Mouse (Mus musculus): ENCODE measurements around the gene Wwox.

Wwox gene

DNA sequence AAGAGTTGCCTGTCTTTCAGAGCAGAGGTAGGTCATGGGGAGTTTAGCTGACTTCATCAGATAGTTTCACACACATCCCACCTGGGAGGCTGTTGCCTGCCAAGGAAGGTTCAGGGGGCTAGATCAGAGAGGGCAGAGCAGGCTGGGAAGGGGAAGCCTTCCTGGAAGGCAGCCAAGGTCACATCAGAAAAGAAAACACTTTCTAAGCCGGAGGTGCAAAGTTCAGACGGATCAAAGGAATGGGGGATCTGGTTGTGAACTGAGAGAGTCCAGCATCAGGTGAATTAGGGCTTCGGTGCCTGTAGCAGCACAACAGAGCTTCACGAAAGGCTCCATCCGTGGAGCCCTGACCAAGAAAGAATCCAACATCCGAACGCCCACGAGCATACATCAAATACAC is 488.0 kb downstream of the Wwox start:
- peak; percentile 15 for DNase-seq

DNA sequence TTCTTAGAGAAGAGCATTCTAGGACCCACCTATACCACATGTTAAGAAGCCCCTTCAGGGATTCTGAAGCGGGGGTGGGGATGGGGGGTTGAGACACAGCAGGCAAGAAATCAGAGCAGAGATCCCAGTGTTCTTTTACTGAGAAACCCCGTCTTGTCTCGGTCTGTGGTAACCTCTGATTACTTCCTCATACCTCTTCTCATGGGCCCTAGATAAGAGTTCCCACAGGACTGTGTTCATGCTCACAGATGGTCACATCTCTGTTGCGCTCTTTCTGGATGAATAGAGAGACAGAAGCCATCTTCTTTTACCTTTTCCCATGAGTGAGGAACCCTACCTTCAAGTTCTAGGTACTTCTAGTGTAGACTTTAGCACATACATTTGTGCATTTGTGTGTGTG is 488.5 kb downstream of the Wwox start:
- DNase-seq = no peak

- no peak for DNase-seq
Measured at GRCm38 (mm10) chr8:114929597-114929996, 490.1 kb downstream of the Wwox start.

GRCm38 (mm10) chr8:114932071-114932630 is 492.7 kb downstream of the Wwox start:
- DNase-seq = no peak

DNA sequence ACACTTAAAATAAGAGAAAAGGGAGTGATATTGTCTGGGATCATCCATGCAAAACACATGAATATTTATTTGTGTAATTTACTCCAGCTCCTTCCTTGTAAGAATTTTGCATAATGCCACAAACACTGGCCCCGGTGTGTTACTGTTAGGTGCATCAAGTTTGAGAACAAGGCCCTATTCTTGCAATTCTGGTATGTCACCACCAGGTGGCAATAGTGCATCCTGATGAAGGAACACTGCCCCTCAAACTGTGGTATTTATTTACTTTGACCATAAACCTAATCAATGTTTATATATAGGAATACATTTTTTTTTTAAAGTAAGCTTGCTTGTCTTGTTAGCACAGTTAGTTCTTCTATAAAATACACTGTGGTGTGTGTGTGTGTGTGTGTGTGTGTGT is 493.8 kb downstream of the Wwox start:
- DNase-seq = no peak

- DNase-seq = no peak
Measured at GRCm38 (mm10) chr8:114936887-114937286, 497.4 kb downstream of the Wwox start.

DNA sequence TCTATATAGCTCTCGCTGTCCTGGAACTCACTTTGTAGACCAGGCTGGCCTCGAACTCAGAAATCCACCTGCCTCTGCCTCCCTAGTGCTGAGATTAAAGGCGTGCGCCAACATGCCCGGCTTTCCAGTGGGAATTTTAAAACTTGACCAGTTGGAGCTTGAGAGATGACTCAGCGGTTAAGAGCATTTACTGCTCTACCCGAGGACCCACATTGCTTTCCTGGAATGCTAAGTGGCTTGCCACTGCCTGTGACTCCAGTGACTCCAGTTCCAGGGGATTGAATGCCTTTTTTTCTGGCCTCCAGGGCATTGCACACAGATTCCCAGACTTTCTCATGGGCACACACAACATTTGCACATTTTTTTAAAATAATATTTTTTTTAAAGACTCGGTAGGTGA is 499.9 kb downstream of the Wwox start:
- DNase-seq = no peak

- DNase-seq = no peak
Measured at GRCm38 (mm10) chr8:114941096-114941495, 501.6 kb downstream of the Wwox start.

DNA sequence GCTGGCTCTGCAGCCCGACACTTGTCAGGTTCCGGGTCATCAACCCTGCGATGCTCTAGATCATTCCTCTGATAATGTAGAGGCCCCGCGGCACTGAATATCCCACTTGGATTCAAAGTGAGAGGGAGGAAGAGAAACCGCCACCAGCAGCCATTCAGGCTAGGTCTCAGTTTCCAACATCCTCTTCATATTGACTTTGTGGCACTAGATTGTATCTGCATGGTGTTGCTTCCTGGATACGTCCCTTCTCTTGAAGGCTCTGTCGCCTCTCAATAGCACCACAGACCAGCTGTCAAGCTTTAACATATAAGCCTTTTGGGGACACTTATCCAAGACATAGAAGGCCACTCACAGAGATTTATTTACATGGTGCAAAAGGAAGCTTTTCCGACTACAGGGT is 502.2 kb downstream of the Wwox start:
- DNase-seq = no peak

DNA sequence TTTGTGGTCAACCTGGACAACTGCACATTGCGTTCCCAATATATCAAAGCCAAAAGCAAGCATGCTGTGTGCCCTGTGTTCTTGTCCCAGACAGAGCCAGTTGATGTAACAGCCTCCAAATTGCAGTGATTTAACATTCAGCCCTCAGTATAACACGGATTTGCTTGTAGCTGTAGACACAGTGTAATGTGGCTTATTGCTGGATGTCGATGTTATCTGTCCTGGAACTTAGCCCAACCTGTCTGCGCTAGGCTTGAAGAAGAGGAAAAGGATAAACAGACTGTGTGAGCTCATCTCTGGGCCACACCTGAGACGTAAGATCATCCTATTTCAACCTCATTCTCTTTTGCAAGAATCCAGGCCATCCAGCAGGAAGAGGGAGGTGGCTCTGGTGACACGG is 508.5 kb downstream of the Wwox start:
- no peak for DNase-seq

GRCm38 (mm10) chr8:114956377-114957168 is 517.1 kb downstream of the Wwox start:
- DNase-seq = no peak

GRCm38 (mm10) chr8:114958437-114959107 is 519.1 kb downstream of the Wwox start:
- DNase-seq = no peak

- no peak for DNase-seq
Measured at GRCm38 (mm10) chr8:114959406-114959805, 520.0 kb downstream of the Wwox start.

DNA sequence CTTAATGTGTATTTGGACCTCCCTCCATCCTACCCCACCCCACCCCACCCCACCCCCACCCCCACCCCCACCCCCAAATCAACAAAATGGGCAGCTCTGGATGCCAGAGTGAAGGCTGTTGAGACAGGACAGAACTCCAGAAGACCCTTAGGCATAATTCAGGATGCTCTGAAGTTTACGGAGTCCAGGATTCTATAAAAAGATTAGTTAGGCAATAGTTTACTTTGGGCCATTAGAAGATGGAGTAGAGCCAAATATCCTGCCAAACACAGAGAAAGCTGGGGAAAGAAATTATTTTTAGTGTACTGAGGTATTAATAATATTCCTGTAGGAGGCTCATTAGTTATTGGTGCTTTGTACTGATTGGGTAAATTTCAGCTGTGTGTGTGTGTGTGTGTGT is 523.0 kb downstream of the Wwox start:
- no peak for DNase-seq

GRCm38 (mm10) chr8:114963282-114963681 is 523.8 kb downstream of the Wwox start:
- DNase-seq = no peak

DNA sequence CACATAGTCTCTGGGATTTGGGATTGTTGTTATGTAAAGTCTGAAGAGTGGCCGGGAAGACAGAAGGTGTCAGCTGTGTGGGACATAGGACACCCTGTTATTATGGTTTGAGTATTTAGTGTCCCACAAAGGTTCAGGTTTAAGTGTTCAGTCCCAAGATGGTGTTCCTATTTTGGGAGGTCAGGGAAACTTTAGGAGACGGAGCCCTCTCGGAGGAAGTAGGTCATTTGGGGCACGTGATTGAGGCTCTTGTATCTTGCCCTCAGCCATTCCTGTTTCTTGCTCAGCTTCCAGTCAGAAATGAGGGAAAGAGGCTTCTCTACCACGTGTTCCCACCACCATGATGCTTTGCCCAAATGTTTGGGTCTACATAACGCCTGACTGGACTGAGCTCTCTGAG is 524.8 kb downstream of the Wwox start:
- no peak for DNase-seq

DNA sequence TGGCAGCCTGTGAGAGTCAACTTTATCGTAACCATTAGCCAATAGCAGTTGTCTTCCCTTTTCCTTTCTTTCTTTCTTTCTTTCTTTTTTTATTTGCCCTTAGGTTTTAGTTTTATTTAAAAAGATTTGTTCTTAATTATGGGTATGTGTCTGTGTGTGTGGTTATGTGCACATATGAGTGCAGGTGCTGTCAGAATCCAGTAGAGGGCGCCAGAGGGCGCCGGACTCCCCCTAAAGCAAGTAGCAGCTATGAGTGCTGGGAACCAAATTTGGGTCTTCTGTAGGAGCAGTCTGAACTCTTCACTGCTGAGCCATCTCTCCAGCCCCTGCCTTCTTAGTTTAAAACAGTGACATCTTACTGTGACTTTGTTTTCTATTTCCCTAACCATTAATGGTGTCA is 529.4 kb downstream of the Wwox start:
- DNase-seq = no peak

- peak; percentile 48 for DNase-seq
Measured at GRCm38 (mm10) chr8:114971378-114971777, 531.9 kb downstream of the Wwox start.

DNA sequence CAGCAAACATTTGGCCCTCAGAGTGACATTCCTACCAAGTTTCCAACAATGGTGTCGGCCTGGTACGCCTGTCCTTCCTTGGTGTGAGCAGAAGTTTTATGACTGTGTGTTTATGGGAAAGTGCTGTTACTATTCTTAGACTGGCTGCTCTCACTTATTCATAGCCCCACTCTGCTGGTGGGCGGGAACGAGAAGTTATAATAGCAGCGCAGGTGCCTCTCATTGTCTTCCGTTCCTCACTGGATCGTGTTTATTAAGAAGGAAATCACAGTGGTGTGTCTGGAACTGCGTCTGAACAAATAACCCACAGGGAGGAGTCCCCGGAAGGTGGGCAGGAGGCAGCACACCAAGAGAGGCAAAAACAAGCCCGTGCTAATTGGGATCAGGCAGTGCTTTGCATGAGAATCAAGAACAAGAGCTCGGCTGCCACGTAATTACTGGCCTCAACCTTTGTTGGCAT is 533.6 kb downstream of the Wwox start:
- no peak for DNase-seq

DNA sequence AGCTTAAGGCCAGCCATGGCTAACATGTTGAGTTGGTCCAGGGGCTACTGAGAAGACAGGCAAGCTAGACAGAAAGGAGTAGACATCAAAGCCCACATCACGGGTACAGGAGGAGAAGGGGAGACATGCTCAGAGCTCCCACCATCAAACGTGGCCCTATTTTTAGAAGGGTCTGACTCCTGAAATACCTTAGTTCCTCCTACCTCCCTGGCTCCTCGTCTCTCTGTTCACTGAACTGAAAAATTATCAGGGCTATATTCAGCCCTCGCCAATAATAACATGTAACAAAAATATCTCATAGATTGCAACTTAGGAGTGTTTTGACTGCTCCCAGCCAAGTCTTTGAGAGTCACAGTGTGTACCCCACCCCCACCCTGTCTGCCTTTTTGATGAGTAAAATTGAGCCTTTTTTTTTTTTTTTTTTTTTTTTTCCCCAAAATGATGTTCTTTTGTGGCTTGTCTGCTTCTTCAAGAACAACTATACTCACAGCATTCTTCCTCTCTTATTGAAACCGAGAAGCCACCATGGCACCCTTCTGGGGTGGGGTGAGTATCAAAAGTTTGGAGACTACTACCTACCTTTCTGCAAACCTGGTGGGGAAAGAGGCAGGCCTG is 535.0 kb downstream of the Wwox start:
- DNase-seq = no peak

DNA sequence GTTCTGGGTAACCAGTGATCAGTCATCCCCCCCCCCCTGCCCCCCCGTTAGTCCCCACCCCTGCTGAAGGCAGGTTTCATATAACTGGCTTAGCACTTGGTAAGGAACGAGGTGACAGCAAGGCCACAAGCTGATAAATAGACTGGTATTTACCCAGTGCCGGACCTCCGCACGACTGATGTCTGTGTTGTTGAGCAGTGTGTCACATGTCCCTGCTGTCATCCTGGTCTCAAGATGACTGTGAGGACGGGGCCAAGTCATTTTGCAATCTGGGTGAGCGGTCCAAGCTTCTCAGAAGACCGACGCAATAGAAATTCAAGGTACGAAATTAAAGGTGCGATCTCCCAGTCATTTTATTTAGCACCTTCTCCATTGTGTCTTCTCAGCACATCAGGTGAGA is 538.3 kb downstream of the Wwox start:
- DNase-seq = no peak

- no peak for DNase-seq
Measured at GRCm38 (mm10) chr8:114978206-114978960, 538.9 kb downstream of the Wwox start.

DNA sequence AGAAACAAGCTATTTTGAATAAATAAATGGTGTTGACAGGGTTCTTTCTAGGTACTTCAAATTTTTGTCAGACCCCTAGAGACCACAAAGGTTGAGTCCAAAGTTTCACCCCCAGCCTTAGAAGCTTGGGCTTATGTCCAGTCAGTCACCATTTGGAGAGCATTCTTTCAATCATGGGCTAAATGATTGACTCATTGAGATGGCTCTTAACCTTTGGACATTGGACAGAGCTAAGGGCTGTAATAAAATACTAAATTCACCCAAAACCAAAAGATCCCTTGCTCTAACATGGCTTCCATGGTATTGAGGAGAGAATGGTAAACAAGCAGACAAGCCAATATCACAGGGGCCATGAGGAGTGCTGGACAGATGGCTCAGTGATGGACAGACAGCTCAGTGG is 540.2 kb downstream of the Wwox start:
- DNase-seq = no peak
